Mouse (Mus musculus) kidney, adult 2 months (tissue): ENCODE measurements at regions not wholly inside any gene's neighbourhood (a gene's known extent, or its start where the extent isn't known, plus 50 kb on each side); places are given as distances from the start of the nearest gene placed in this dataset.

Source experiments
- DNase-seq: peaks from one replicate; pipeline ENCODE4 v3.0.0; 2021
- H3K27ac ChIP-seq: fragments of 200-500 bp; 2 replicates; pipeline ENCODE4 v1.5.1; 2012; ENCODE audit warnings: low read depth, low read length, control low read depth, inconsistent platforms; ENCODE audit not compliant: insufficient read depth
- H3K27me3 ChIP-seq: fragments of 200-500 bp; replicated peaks from 2 replicates; pipeline ENCODE4 v1.6.1; 2012; ENCODE audit warnings: mild to moderate bottlenecking, moderate library complexity, low read length, inconsistent platforms; ENCODE audit not compliant: control insufficient read depth, insufficient read depth
- H3K36me3 ChIP-seq: fragments of 200-500 bp; 2 replicates; pipeline ENCODE4 v1.6.1; 2012; ENCODE audit warnings: mild to moderate bottlenecking, moderate library complexity, low read length, inconsistent platforms; ENCODE audit not compliant: control insufficient read depth, insufficient read depth
- H3K4me1 ChIP-seq: fragments of 200-500 bp; 2 replicates; pipeline ENCODE4 v1.6.1; 2011; ENCODE audit warnings: low read length; ENCODE audit not compliant: control insufficient read depth, insufficient read depth
- H3K4me3 ChIP-seq: fragments of 200-500 bp; 2 replicates; pipeline ENCODE4 v1.5.1; 2011; ENCODE audit warnings: mild to moderate bottlenecking, low read depth, low read length, control low read depth; ENCODE audit not compliant: insufficient read depth
- CTCF ChIP-seq: fragments of 200-500 bp; conservative IDR thresholded peaks from 2 replicates; pipeline ENCODE4 v1.5.1; 2011; ENCODE audit warnings: low read depth, mild to moderate bottlenecking, control low read depth, low read length, moderate library complexity, mixed read lengths; ENCODE audit not compliant: insufficient read depth, insufficient read length
- POLR2A ChIP-seq: fragments of 200-500 bp; IDR thresholded peaks from one replicate; pipeline ENCODE4 v1.6.1; 2011; ENCODE audit warnings: low read depth, low read length, control low read depth
- WGBS: fragments of 180-500 bp; shearing (Covaris S2); methylation state at CpG from one replicate; pipeline ENCODE4 v1.1.7; 2018; 5-methylcytosine and 5-hydroxymethylcytosine counted together

- no peak for DNase-seq
- Histone ChIP-seq H3K36me3 (no peaks in the 10 kb centered on the region), H3K27me3 (no peaks in the 10 kb centered on the region), H3K4me1 (no peaks in the 10 kb centered on the region), H3K27ac (no peak overlapping the region), H3K4me3 (no peak overlapping the region)
- WGBS, result 27% methylated on average over 6 of the region's 6 CpGs
- no peak for TF ChIP-seq POLR2A
- TF ChIP-seq CTCF, result no peak
These were observed 637.7 kb upstream of the Nrp1 start for GRCm38 (mm10) chr8:127720593-127721290.

DNA sequence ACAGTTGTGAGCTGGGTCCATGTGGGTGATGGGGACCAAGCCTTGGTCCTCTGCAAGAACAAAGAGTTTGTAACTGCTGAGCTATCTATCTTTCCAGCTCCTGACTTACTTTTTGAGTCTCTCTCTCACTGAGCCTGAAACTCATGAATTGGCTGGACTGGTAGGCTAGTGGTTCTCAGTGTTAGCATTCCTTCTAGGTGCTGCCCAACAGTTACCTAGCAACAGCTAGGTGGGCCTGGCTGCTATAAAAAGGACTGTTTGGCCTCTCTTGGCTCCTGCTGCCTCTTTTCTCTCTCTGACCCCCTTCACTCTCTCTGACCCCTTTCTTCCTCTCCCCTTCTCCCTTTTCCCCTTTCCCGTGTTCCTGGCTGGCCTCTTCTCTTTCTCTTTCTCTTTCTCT lies 636.8 kb upstream of the Nrp1 start:
- H3K27me3 ChIP-seq, result no peaks in the 10 kb centered on the region
- H3K36me3 ChIP-seq, result no peaks in the 10 kb centered on the region
- no peak for TF ChIP-seq POLR2A
- no peak for TF ChIP-seq CTCF
- no peaks in the 10 kb centered on the region for H3K4me1 ChIP-seq
- WGBS, result 75% methylated on average over 1 of the region's 1 CpGs
- no peak overlapping the region for H3K4me3 ChIP-seq
- no peak overlapping the region for H3K27ac ChIP-seq
- no peak for DNase-seq

DNA sequence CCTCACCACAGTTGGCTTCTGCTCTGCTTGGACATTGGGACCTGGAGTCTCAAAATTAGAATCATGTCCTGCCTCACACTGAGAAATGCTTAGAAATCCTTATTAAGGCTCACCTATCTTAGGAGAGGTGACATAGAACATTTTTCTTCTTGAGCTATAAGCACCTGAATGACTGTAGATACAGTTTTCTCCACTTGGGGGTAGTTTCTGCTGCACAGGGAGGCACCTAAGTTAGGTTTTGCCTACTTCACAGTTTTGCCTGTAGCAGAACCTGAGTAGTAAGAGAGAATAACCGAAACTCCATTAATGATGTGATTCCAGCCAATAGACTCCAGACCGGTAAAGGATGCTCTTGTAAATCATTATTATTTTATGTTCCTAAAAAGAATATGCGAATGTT lies 624.3 kb upstream of the Nrp1 start:
- DNase-seq, result no peak
- Histone ChIP-seq H3K27me3 (no peaks in the 10 kb centered on the region), H3K27ac (no peak overlapping the region), H3K36me3 (no peaks in the 10 kb centered on the region), H3K4me1 (no peaks in the 10 kb centered on the region; the same call in 1 of the 2 replicates), H3K4me3 (no peak overlapping the region)
- TF ChIP-seq CTCF (no peak), POLR2A (no peak)
- WGBS, result 83% methylated on average over 3 of the region's 3 CpGs

DNA sequence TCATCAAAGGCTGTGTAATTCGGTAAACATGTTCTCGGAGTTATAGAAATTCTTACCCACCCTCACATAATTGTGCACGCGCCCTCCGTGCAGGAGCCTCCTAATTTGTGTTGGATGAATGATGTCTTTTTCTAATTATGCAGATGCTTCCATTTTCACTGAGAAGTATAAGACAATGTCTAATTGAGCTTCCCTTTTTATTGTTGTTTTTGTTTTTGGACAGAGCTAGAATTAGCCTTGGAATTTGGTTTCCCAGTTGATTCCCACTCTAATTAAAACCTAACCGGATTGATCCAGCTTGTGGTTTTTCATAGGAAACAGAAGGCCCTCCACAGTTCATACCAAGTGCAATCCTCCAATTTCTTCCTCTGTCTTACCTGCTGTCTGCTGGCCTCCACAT lies 616.2 kb upstream of the Nrp1 start:
- H3K4me3 ChIP-seq, result no peak overlapping the region
- no peak for DNase-seq
- no peak overlapping the region for H3K27ac ChIP-seq
- no peaks in the 10 kb centered on the region for H3K4me1 ChIP-seq
- WGBS, result 91% methylated on average over 6 of the region's 6 CpGs
- H3K36me3 ChIP-seq, result no peaks in the 10 kb centered on the region
- no peaks in the 10 kb centered on the region for H3K27me3 ChIP-seq
- no peak for TF ChIP-seq CTCF
- no peak for TF ChIP-seq POLR2A

DNA sequence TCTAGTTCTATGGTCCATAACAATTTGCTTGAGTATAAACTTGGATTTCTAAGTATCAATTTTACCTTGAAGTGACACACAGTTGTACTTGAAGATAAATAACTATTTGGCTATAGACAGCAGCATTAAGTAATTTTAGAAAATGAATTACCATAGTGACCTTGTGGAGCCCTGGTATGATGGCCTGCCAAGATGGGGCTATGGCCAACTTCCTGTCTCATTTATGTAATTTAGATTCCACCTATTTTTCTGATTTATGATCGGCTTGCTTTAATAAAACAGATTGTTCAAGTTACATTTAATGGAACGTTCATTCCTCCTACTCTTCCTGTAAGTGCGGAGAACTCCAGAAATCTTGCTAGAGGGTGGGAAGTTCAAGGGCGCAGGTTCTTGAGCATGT lies 613.2 kb upstream of the Nrp1 start:
- H3K27me3 ChIP-seq, result no peaks in the 10 kb centered on the region
- no peaks in the 10 kb centered on the region for H3K4me1 ChIP-seq
- no peak for TF ChIP-seq CTCF
- no peak for TF ChIP-seq POLR2A
- H3K4me3 ChIP-seq, result no peak overlapping the region
- H3K27ac ChIP-seq, result no peak overlapping the region
- no peaks in the 10 kb centered on the region for H3K36me3 ChIP-seq
- WGBS, result 72% methylated on average over 4 of the region's 4 CpGs
- DNase-seq, result peak; percentile 28

GRCm38 (mm10) chr8:127746456-127746855 lies 611.9 kb upstream of the Nrp1 start:
- no peaks in the 10 kb centered on the region for H3K4me1 ChIP-seq
- TF ChIP-seq POLR2A, result no peak
- TF ChIP-seq CTCF, result no peak
- no peak overlapping the region for H3K27ac ChIP-seq
- H3K4me3 ChIP-seq, result no peak overlapping the region
- no peaks in the 10 kb centered on the region for H3K36me3 ChIP-seq
- WGBS, result 59% methylated on average over 8 of the region's 8 CpGs
- DNase-seq, result no peak
- H3K27me3 ChIP-seq, result no peaks in the 10 kb centered on the region

DNA sequence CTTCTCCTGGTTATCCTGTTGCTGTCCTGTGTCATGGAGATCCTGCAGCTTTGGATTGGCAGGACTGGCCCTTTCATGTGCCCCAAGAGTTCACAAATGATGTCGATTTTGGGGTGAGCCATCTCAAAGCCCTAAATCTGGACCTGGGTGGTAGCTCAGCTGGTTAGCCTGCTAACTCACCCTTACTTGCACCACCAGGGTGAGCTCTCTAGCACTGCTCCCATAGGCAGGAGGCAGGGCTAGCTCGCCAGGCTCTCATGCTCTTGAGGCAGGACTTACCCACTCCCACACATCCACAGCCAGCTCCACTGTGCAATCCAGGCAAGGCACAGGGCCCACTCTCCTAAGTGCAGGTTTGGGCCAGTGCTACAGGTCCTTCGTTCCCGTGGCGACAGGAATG lies 605.5 kb upstream of the Nrp1 start:
- Histone ChIP-seq H3K36me3 (no peaks in the 10 kb centered on the region), H3K4me1 (0 out of 2 replicates have a peak, but pooled peaks cover 1% of the 10 kb centered on the region), H3K27ac (no peak overlapping the region), H3K27me3 (no peaks in the 10 kb centered on the region), H3K4me3 (no peak overlapping the region)
- WGBS, result 80% methylated on average over 5 of the region's 5 CpGs
- no peak for TF ChIP-seq POLR2A
- no peak for TF ChIP-seq CTCF
- no peak for DNase-seq
